Mouse (Mus musculus) thymus, adult 2 months (tissue): ENCODE results near the gene Ubxn4.

Source experiments
- CTCF ChIP-seq: fragments of 200-500 bp; IDR thresholded peaks from 2 replicates; pipeline ENCODE4 v1.5.1; 2012; ENCODE audit warnings: mild to moderate bottlenecking, control low read depth, low read length, moderate library complexity, borderline replicate concordance; ENCODE audit not compliant: control insufficient read depth, poor library complexity, insufficient read depth; ENCODE audit errors: extremely low read depth
- POLR2A ChIP-seq: fragments of 200-500 bp; IDR thresholded peaks from 2 replicates; pipeline ENCODE4 v1.6.1; 2012; ENCODE audit warnings: mild to moderate bottlenecking, low read length, control low read depth, moderate library complexity; ENCODE audit not compliant: control insufficient read depth, poor library complexity, insufficient read depth; ENCODE audit errors: extremely low read depth

GRCm38 (mm10) chr1:128278563-128278962 is 34.8 kb downstream of the Ubxn4 start:
- TF ChIP-seq CTCF (no peak), POLR2A (no peak)
